Mouse (Mus musculus) adrenal gland, adult 2 months (tissue): ENCODE data around the gene Tm4sf20. TPM values are rescaled to one million over a fixed set of nuclear protein-coding genes. Genes with fewer than 3 reads are reported as not detected.
A peak's percentile ranks its signal among the peaks of the same experiment; 100 is the strongest.

Experiments
- DNase-seq: peaks from one replicate; pipeline ENCODE4 v3.0.0; 2021
- polyA plus RNA-seq: library from polyadenylated mRNA; depleted of rRNA; stranded (reverse); fragments of >200 nt; gene quantifications from 2 replicates; pipeline ENCODE4 v1.2.3, GENCODE M21; 2012
- total RNA-seq, 2 experiments: library from RNA; stranded (reverse); gene quantifications; 2 replicates each; pipeline ENCODE4 v1.2.3; 2021

Gene Tm4sf20
- total and polyA plus RNA-seq, 3 experiments: not detected

- no peak for DNase-seq
These were observed 11.2 kb upstream of the Tm4sf20 start for GRCm38 (mm10) chr1:82779388-82779966.

GRCm38 (mm10) chr1:82775293-82775692 lies 7.0 kb upstream of the Tm4sf20 start:
- no peak for DNase-seq

- DNase-seq: no peak
These were observed 4.9 kb upstream of the Tm4sf20 start for GRCm38 (mm10) chr1:82773208-82773607.

GRCm38 (mm10) chr1:82772428-82772827 lies 4.2 kb upstream of the Tm4sf20 start:
- no peak for DNase-seq

GRCm38 (mm10) chr1:82771022-82771586 lies 2.8 kb upstream of the Tm4sf20 start, which contains the start of gene Gm47791:
Gene Gm47791 (minus strand): TSS chr1:82771243.
- no peak for DNase-seq

GRCm38 (mm10) chr1:82766641-82767040 lies 1.6 kb downstream of the Tm4sf20 start:
- DNase-seq: no peak

GRCm38 (mm10) chr1:82766227-82766626 lies 2.0 kb downstream of the Tm4sf20 start:
- DNase-seq: no peak

- DNase-seq: no peak
These were observed 6.0 kb downstream of the Tm4sf20 start for GRCm38 (mm10) chr1:82762274-82762673.

- no peak for DNase-seq
These were observed 6.6 kb downstream of the Tm4sf20 start for GRCm38 (mm10) chr1:82761454-82762169.

GRCm38 (mm10) chr1:82759520-82759919 lies 8.7 kb downstream of the Tm4sf20 start:
- no peak for DNase-seq

GRCm38 (mm10) chr1:82747714-82748452 lies 20.4 kb downstream of the Tm4sf20 start:
- no peak for DNase-seq

- no peak for DNase-seq
These were observed 21.9 kb downstream of the Tm4sf20 start for GRCm38 (mm10) chr1:82746408-82746807.

GRCm38 (mm10) chr1:82743962-82744361 lies 24.3 kb downstream of the Tm4sf20 start:
- peak; percentile 10 for DNase-seq

GRCm38 (mm10) chr1:82741539-82741938 lies 26.7 kb downstream of the Tm4sf20 start:
- no peak for DNase-seq

GRCm38 (mm10) chr1:82738066-82738465 lies 30.2 kb downstream of the Tm4sf20 start:
- no peak for DNase-seq

- DNase-seq: no peak
These were observed 34.9 kb downstream of the Tm4sf20 start for GRCm38 (mm10) chr1:82733357-82733756.

- DNase-seq: no peak
These were observed 41.8 kb downstream of the Tm4sf20 start for GRCm38 (mm10) chr1:82726482-82726881.

GRCm38 (mm10) chr1:82725875-82726185 lies 42.4 kb downstream of the Tm4sf20 start:
- no peak for DNase-seq

GRCm38 (mm10) chr1:82725026-82725874 lies 43.0 kb downstream of the Tm4sf20 start:
- no peak for DNase-seq

- peak; percentile 96 for DNase-seq
These were observed 43.8 kb downstream of the Tm4sf20 start, which contains the start of gene Mff for GRCm38 (mm10) chr1:82724339-82725025. Gene Mff (plus strand): TSS chr1:82724890.

GRCm38 (mm10) chr1:82717816-82718512 lies 50.3 kb downstream of the Tm4sf20 start:
- DNase-seq: no peak
